Mouse (Mus musculus) hindbrain, postnatal 0 days (tissue): ENCODE data around the gene Grik3. TPM values are rescaled to one million over a fixed set of nuclear protein-coding genes. Genes with fewer than 3 reads are reported as not detected.

ENCODE experiments used
- ATAC-seq: fragments of 200-750 bp; cut with Nextera tagmentation; 2 replicates; pipeline ENCODE4 v1.8.0; 2017; ENCODE audit warnings: mild to moderate bottlenecking, moderate TSS enrichment, moderate library complexity
- DNase-seq: peaks from one replicate; pipeline ENCODE4 v3.0.0-alpha.2; 2015; ENCODE audit warnings: low spot score
- H3K27ac ChIP-seq: fragments of 300-500 bp; sonication (generic); 2 replicates; pipeline ENCODE4 v1.5.1; 2014; ENCODE audit warnings: mild to moderate bottlenecking
- H3K27me3 ChIP-seq: fragments of 300-500 bp; sonication (generic); 2 replicates; pipeline ENCODE4 v1.6.1; 2014; ENCODE audit warnings: low read length, mixed read lengths; ENCODE audit not compliant: insufficient read depth
- H3K36me3 ChIP-seq: fragments of 300-500 bp; sonication (generic); 2 replicates; pipeline ENCODE4 v1.6.1; 2014; ENCODE audit warnings: low read length, mixed read lengths; ENCODE audit not compliant: insufficient read depth
- H3K4me1 ChIP-seq: fragments of 300-500 bp; sonication (generic); 2 replicates; pipeline ENCODE4 v1.6.1; 2014; ENCODE audit warnings: antibody characterized with exemption, low read length, mixed read lengths; ENCODE audit not compliant: insufficient read depth
- H3K4me2 ChIP-seq: fragments of 300-500 bp; sonication (generic); 2 replicates; pipeline ENCODE4 v1.6.1; 2014; ENCODE audit warnings: low read depth, mild to moderate bottlenecking, low read length, moderate library complexity, mixed read lengths
- H3K4me3 ChIP-seq: fragments of 300-500 bp; sonication (generic); 2 replicates; pipeline ENCODE4 v1.5.1; 2014; ENCODE audit warnings: low read length
- H3K9ac ChIP-seq: fragments of 300-500 bp; sonication (generic); replicated peaks from 2 replicates; pipeline ENCODE4 v1.6.1; 2014; ENCODE audit warnings: mild to moderate bottlenecking, low read length, moderate library complexity, mixed read lengths
- H3K9me3 ChIP-seq: fragments of 300-500 bp; sonication (generic); 2 replicates; pipeline ENCODE4 v1.6.1; 2016; ENCODE audit warnings: low read length, mixed read lengths
- CTCF ChIP-seq: IDR thresholded peaks from 2 replicates; pipeline ENCODE4 v1.5.1; 2016; ENCODE audit warnings: antibody characterized with exemption, control low read depth, low read depth
- WGBS: fragments of 180-500 bp; shearing (Covaris S2); extraction: QIAGEN DNeasy Blood & Tissue Kit; methylation state at CpG from one replicate; pipeline ENCODE4 v1.1.7; 2014; 5-methylcytosine and 5-hydroxymethylcytosine counted together
- polyA plus RNA-seq: library from polyadenylated mRNA; unstranded; fragments of >200 nt; fragmentation: Nextera tagmentation; extraction: Ambion mirVana; gene quantifications from 2 replicates; pipeline ENCODE4 v1.2.1, GENCODE M21; 2015
- total RNA-seq: library from RNA; depleted of rRNA; stranded (reverse); fragments of >200 nt; gene quantifications from 2 replicates; pipeline ENCODE4 v1.2.3, GENCODE M21; 2014

The Grik3 gene
- total and polyA plus RNA-seq, 2 experiments from 2014 or later: 4.2 to 32.0 TPM

DNA sequence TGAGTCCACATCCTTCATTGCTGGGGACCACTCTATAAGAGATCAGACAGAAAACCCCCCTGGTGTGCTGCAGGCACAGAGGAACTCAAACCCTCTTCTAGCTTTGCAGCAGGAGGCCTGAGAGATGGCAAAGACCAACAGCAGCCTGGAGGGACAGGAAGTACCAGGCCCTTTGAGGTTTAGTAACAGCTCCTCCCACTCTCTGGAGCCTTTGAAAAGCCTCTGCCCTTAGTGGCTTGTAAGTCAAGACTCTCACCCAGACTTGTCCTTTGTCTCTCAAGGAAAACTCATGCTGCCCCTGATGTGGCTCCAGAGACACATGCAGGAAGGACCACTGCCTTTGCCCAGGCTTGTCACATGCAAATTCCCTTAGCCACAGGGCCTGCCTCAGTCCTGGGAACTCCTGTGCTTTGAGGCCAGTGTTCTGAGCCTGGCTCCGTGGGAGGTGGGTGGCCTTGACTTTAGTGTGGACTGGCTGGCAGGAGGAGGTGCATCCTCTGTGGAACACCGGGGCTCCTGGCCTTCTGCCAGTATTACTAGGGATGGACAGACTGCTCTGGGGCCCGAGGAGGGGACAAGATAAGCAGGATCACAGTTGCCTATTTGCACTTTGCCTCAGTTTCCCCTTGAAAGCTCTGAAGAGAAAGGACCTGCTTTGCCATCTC lies 47.9 kb downstream of the Grik3 start:
- WGBS: 22% methylated on average over 3 of the region's 3 CpGs
- TF ChIP-seq CTCF: no peak
- no peak overlapping the region for H3K9ac ChIP-seq
- ATAC-seq (no peak), DNase-seq (no peak)
- no peak overlapping the region for H3K27ac ChIP-seq
- H3K27me3 ChIP-seq: no peaks in the 10 kb centered on the region
- no peaks in the 10 kb centered on the region for H3K9me3 ChIP-seq
- peaks cover 8% of the 10 kb centered on the region for H3K4me1 ChIP-seq
- H3K36me3 ChIP-seq: no peaks in the 10 kb centered on the region
- no peak overlapping the region for H3K4me2 ChIP-seq
- no peak overlapping the region for H3K4me3 ChIP-seq

DNA sequence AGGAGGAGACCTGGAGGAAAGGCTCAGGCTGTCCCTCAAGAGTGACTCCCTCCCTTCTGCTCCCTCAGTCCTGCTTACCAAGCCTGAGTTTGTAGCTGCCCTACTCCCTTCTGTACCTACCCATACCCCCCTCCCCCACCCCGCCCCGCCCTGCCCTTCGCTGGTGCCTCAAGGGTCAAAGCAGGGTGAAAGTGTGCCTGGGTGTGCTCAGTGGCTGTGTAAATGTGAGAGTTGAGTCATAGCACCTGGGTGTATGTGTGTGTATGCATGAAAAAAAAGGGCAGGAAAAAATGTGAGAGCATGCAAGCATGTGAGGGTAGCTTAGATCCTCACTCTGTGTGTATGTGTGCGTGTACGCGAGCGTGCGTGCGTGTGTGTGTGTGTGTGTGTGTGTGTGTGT lies 49.1 kb downstream of the Grik3 start:
- H3K27ac ChIP-seq: no peak overlapping the region
- ATAC-seq (no peak), DNase-seq (no peak)
- TF ChIP-seq CTCF: no peak
- no peak overlapping the region for H3K4me3 ChIP-seq
- H3K4me1 ChIP-seq: peaks cover 5% of the 10 kb centered on the region; the same call in 1 of the 2 replicates
- H3K4me2 ChIP-seq: no peak overlapping the region
- no peaks in the 10 kb centered on the region for H3K36me3 ChIP-seq
- H3K27me3 ChIP-seq: no peaks in the 10 kb centered on the region
- WGBS: 86% methylated on average over 9 of the region's 9 CpGs
- no peak overlapping the region for H3K9ac ChIP-seq
- no peaks in the 10 kb centered on the region for H3K9me3 ChIP-seq

DNA sequence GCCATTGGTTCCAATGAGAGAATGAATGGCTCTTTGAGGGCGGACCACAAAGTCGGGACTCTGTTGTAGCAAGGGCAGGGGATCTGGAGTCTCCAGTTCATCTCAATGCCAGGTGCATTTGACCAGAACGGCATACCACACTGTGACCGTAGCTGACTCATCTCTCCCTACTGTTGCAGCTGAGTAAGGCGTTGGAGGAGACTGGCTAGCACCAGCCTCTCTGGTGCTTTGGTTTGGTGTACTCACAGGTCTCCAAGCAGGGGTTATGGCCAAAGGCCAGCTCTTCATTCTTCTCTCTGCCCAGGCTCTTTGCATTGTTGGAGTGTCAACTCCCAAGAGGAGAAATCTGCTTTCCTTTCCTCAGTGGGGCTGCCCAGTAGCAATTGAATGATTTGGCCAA lies 52.7 kb downstream of the Grik3 start:
- no peak for DNase-seq
- H3K9ac ChIP-seq: no peak overlapping the region
- TF ChIP-seq CTCF: no peak
- H3K27me3 ChIP-seq: no peaks in the 10 kb centered on the region
- no peak overlapping the region for H3K27ac ChIP-seq
- WGBS: 79% methylated on average over 5 of the region's 5 CpGs
- no peaks in the 10 kb centered on the region for H3K9me3 ChIP-seq
- H3K4me2 ChIP-seq: no peak overlapping the region
- no peaks in the 10 kb centered on the region for H3K36me3 ChIP-seq
- peaks cover 8% of the 10 kb centered on the region for H3K4me1 ChIP-seq
- H3K4me3 ChIP-seq: no peak overlapping the region
- no peak for ATAC-seq

DNA sequence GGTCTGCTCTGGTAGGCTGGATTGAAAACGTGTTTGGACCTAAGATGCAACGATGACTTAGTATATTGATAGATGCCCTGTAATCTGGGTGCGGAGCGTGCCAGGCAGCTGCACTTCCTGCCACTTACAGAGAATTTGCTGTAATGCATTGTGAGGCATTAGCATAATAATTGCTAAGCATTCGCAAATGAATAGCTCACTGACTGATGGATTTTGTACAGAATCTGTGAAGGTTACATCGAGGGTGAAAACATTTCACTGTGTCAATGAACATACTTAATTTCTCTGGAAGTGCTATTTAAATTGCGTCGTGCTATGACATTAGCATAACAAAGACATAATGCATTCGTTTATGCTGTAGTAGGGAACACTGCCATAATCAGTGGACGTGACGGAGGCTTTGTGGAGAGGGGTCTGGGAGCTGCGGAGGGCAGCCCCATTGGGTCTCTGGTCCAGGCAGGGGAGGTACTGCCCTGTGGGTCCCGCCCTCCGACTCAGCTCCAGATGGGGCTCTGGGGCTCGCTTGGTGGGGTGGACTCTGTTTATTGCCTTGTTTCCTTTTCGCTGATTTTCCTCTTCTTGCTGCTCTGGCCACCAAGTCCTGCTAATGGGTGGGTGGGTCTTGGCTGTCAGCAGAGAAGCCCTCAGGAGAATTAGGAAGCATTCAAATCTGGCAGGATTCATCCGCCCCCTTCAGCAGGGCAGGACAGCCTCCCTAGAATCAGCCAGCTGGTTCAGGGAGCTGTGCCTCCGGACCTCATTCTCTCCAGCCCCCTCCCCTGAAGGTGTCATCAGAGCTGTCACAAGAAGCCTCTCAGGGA lies 54.7 kb downstream of the Grik3 start:
- H3K4me2 ChIP-seq: peak overlapping the region; percentile 13; the same call in 1 of the 2 replicates
- H3K27ac ChIP-seq: peak overlapping the region; percentile 45; the same call in 1 of the 2 replicates
- no peaks in the 10 kb centered on the region for H3K27me3 ChIP-seq
- DNase-seq (peak; percentile 62), ATAC-seq (peak; percentile 68)
- WGBS: 12% methylated on average over 18 of the region's 18 CpGs
- H3K9me3 ChIP-seq: no peaks in the 10 kb centered on the region
- peaks cover 8% of the 10 kb centered on the region for H3K4me1 ChIP-seq
- H3K36me3 ChIP-seq: no peaks in the 10 kb centered on the region
- no peak overlapping the region for H3K9ac ChIP-seq
- no peak for TF ChIP-seq CTCF
- no peak overlapping the region for H3K4me3 ChIP-seq

DNA sequence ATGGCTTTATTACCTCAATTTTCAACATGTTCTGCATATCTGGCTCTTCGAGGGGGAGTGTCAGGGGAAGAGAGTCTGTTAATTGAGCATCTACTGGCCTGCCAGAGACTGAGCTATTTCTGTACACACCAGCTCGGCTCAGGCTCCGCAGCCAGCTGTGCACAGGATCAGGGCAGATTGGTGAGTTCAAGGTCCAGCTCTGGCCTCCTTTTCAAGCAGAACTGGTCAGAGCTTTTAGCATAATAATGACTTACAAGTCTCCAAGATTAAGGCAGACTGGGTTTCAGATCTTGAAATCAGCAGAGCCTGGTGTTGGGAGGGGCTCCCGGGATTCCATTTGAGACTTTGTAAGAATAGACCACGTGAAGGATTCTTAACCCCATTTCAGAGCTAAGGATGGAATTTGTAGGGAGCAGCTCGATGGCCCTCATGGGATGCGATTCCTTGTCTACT lies 55.3 kb downstream of the Grik3 start:
- Histone ChIP-seq H3K27me3 (no peaks in the 10 kb centered on the region), H3K36me3 (no peaks in the 10 kb centered on the region), H3K4me3 (no peak overlapping the region), H3K9me3 (no peaks in the 10 kb centered on the region), H3K27ac (peak overlapping the region; percentile 45; the same call in 1 of the 2 replicates), H3K4me1 (peaks cover 8% of the 10 kb centered on the region), H3K9ac (no peak overlapping the region), H3K4me2 (no peak overlapping the region)
- no peak; the same call in 1 of the 2 replicates for ATAC-seq
- no peak for DNase-seq
- no peak for TF ChIP-seq CTCF
- whole genome bisulfite sequencing: 41% methylated on average over 7 of the region's 7 CpGs

DNA sequence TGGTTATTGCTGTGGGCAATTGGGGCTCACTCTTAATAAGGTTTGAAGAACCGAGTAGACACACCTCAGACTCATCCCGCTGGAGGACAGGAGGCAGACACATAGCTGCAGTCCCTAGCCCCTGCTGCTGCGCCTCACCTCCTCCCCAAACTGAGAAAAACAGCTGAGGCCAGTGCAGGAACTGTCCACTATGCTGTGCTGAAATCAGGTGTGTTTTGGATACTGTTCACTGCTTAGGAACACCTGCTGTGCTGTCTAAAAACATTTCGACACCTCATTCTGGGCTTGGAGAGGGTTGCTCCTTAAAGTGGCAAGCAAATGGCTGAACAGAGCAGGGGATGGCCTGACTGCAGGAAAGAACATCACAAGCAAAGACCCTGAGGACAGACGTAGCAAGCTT lies 57.7 kb downstream of the Grik3 start:
- no peaks in the 10 kb centered on the region for H3K9me3 ChIP-seq
- H3K4me2 ChIP-seq: no peak overlapping the region
- no peak for DNase-seq
- 57% methylated on average over 5 of the region's 5 CpGs for WGBS
- no peaks in the 10 kb centered on the region for H3K36me3 ChIP-seq
- H3K27ac ChIP-seq: no peak overlapping the region
- TF ChIP-seq CTCF: no peak
- H3K9ac ChIP-seq: no peak overlapping the region
- H3K4me3 ChIP-seq: no peak overlapping the region
- H3K27me3 ChIP-seq: no peaks in the 10 kb centered on the region
- H3K4me1 ChIP-seq: peaks cover 8% of the 10 kb centered on the region
- ATAC-seq: no peak
